Mouse (Mus musculus) forebrain, embryonic 16.5 days (tissue): ENCODE measurements around the gene Pilra. TPM values are rescaled to one million over a fixed set of nuclear protein-coding genes. Genes with fewer than 3 reads are reported as not detected.
"Not testable (repeated sequence)": the region's sequence is repeated elsewhere in the genome, so short reads cannot be mapped to it uniquely, and the experiment has no call there.

ENCODE experiments used
- ATAC-seq: fragments of 200-750 bp; cut with Nextera tagmentation; 2 replicates; pipeline ENCODE4 v1.8.0; 2017; ENCODE audit warnings: mild to moderate bottlenecking, moderate library complexity
- H3K27ac ChIP-seq: fragments of 300-500 bp; sonication (generic); 2 replicates; pipeline ENCODE4 v1.5.1; 2014; ENCODE audit warnings: low read length, control low read depth
- H3K27me3 ChIP-seq: fragments of 300-500 bp; sonication (generic); replicated peaks from 2 replicates; pipeline ENCODE4 v1.6.1; 2014; ENCODE audit warnings: low read length; ENCODE audit not compliant: control insufficient read depth, insufficient read depth
- H3K36me3 ChIP-seq: fragments of 300-500 bp; sonication (generic); 2 replicates; pipeline ENCODE4 v1.6.1; 2014; ENCODE audit not compliant: control insufficient read depth, insufficient read depth
- H3K4me1 ChIP-seq: fragments of 300-500 bp; sonication (generic); replicated peaks from 2 replicates; pipeline ENCODE4 v1.6.1; 2014; ENCODE audit warnings: low read length; ENCODE audit not compliant: control insufficient read depth, insufficient read depth
- H3K4me2 ChIP-seq: fragments of 300-500 bp; sonication (generic); 2 replicates; pipeline ENCODE4 v1.6.1; 2014; ENCODE audit warnings: mild to moderate bottlenecking, low read length, control low read depth
- H3K4me3 ChIP-seq: fragments of 300-500 bp; sonication (generic); replicated peaks from 2 replicates; pipeline ENCODE4 v1.5.1; 2014; ENCODE audit warnings: mild to moderate bottlenecking, low read length, control low read depth
- H3K9ac ChIP-seq: fragments of 300-500 bp; sonication (generic); replicated peaks from 2 replicates; pipeline ENCODE4 v1.6.1; 2014; ENCODE audit warnings: low read depth, low read length, control low read depth
- H3K9me3 ChIP-seq: fragments of 300-500 bp; sonication (generic); 2 replicates; pipeline ENCODE4 v1.6.1; 2016; ENCODE audit warnings: low read length; ENCODE audit not compliant: control insufficient read depth
- WGBS: fragments of 180-500 bp; shearing (Covaris S2); extraction: QIAGEN DNeasy Blood & Tissue Kit; methylation state at CpG from one replicate; pipeline ENCODE4 v1.1.7; 2014; 5-methylcytosine and 5-hydroxymethylcytosine counted together
- polyA plus RNA-seq: library from polyadenylated mRNA; unstranded; fragments of >200 nt; fragmentation: Nextera tagmentation; extraction: Ambion mirVana; gene quantifications from 2 replicates; pipeline ENCODE4 v1.2.1, GENCODE M21; 2015

Gene Pilra
- not detected in 2 replicates for polyA plus RNA-seq

- not testable (repeated sequence) for H3K4me1 ChIP-seq, H3K9me3 ChIP-seq, H3K36me3 ChIP-seq, H3K9ac ChIP-seq, H3K4me3 ChIP-seq, H3K4me2 ChIP-seq, H3K27ac ChIP-seq, H3K27me3 ChIP-seq, ATAC-seq
- 76% methylated on average over 2 of the region's 2 CpGs for WGBS
Measured at GRCm38 (mm10) chr5:137835966-137836520, at the start of gene Pilra. Gene Pilra, minus strand, starts transcription at chr5:137836281.

DNA sequence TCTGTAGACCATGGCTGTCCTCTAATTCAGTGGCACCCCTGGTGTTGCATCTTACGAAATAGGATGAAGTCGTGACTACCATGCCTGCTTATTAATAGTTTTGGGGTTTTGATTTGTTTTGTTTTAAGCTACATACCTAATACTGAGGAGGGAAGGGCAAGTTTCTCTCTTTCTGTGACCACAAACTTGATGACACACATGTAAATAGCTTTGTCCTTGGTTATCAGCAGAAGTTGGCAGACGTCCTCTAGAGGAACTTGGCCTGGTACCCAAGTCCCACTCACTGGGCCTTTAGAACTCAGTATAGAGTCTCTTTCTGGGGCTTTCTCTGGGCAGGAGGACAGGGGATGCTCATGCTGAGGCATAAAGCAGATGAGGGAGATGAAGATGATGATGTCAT lies 47.3 kb upstream of the Pilra start:
- H3K4me2 ChIP-seq: no peak overlapping the region
- H3K4me3 ChIP-seq: no peak overlapping the region
- no peaks in the 10 kb centered on the region; the same call in 1 of the 2 replicates for H3K27me3 ChIP-seq
- H3K4me1 ChIP-seq: no peaks in the 10 kb centered on the region
- no peaks in the 10 kb centered on the region for H3K36me3 ChIP-seq
- no peak overlapping the region for H3K9ac ChIP-seq
- WGBS: 94% methylated on average over 3 of the region's 3 CpGs
- H3K27ac ChIP-seq: no peak overlapping the region
- no peaks in the 10 kb centered on the region for H3K9me3 ChIP-seq
- no peak for ATAC-seq

DNA sequence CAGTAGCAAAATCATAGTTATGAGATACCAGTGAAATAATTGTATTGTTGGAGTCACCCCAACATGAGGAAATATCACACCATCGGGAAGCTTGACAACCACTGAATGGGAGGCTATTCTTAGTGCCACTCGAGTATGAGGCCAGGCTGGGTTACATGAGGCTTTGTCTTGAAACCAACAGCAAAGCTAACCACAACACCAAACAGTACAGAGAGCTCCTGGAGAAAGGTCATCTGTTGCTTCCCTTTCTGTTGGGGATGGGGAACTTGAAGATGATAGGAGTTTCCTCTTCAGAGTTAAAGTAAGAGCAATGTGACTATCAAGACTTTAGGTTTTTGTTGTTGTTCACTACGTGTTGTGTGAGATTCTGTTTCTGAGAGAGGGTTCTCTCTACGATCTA lies 46.8 kb upstream of the Pilra start:
- WGBS: 79% methylated on average over 4 of the region's 4 CpGs
- H3K9me3 ChIP-seq: no peaks in the 10 kb centered on the region

GRCm38 (mm10) chr5:137877860-137878259 lies 41.8 kb upstream of the Pilra start:
- H3K27ac ChIP-seq: no peak overlapping the region
- H3K9ac ChIP-seq: no peak overlapping the region
- H3K9me3 ChIP-seq: no peaks in the 10 kb centered on the region
- H3K36me3 ChIP-seq: no peaks in the 10 kb centered on the region
- no peak overlapping the region for H3K4me2 ChIP-seq
- H3K4me3 ChIP-seq: no peak overlapping the region
- ATAC-seq: no peak
- WGBS: 54% methylated on average over 2 of the region's 2 CpGs
- no peaks in the 10 kb centered on the region for H3K4me1 ChIP-seq
- H3K27me3 ChIP-seq: no peaks in the 10 kb centered on the region

More for the DNA sequence above, 46.8 kb upstream of the Pilra start:
- H3K4me3 ChIP-seq: no peak overlapping the region
- H3K36me3 ChIP-seq: no peaks in the 10 kb centered on the region
- H3K4me1 ChIP-seq: no peaks in the 10 kb centered on the region
- no peak for ATAC-seq
- H3K4me2 ChIP-seq: no peak overlapping the region
- H3K9ac ChIP-seq: no peak overlapping the region
- no peaks in the 10 kb centered on the region for H3K27me3 ChIP-seq
- H3K27ac ChIP-seq: no peak overlapping the region

DNA sequence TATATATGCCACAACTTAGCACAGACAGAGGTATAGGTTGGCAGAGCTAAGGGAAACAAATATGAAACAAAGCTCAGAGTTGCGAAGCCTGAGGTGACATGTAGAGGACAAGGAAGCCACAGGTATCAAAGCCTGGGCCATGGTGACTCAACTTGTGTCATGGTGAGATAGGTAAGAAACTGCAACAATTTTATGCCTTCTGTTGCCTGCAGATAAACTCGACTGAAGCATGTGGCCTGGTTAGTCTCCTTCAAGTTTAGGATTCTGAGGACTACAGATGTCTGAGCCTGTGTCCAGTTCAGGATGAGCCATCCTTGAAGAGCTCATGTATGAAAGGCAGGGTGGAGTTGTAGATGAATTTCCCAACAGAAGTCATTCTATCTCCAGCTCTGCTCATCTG lies 39.0 kb upstream of the Pilra start:
- Histone ChIP-seq H3K4me1 (no peaks in the 10 kb centered on the region), H3K27ac (no peak overlapping the region), H3K9me3 (no peaks in the 10 kb centered on the region), H3K36me3 (no peaks in the 10 kb centered on the region), H3K4me2 (no peak overlapping the region), H3K27me3 (no peaks in the 10 kb centered on the region), H3K9ac (no peak overlapping the region), H3K4me3 (no peak overlapping the region)
- ATAC-seq: no peak
- 82% methylated on average over 2 of the region's 2 CpGs for WGBS

DNA sequence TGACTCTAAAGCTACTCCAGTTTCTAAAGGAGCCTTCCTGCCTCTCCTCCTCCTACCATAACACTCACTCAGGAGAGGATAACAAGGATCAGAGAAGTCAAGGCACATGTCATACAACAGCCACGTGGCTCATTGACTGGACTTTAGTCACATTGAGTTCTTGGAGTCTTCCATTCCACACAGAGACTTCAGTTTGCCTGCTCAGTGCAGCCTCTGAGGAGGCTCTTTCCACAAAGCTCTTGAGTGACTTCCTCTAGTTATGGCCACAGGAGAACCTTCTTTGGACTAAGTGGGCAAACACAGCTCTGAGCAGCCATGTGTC lies 36.3 kb upstream of the Pilra start:
- WGBS: 25% methylated on average over 1 of the region's 1 CpGs
- not testable (repeated sequence) for H3K36me3 ChIP-seq, H3K4me3 ChIP-seq, H3K9ac ChIP-seq, H3K4me1 ChIP-seq, H3K4me2 ChIP-seq, H3K27me3 ChIP-seq, H3K27ac ChIP-seq, H3K9me3 ChIP-seq, ATAC-seq

DNA sequence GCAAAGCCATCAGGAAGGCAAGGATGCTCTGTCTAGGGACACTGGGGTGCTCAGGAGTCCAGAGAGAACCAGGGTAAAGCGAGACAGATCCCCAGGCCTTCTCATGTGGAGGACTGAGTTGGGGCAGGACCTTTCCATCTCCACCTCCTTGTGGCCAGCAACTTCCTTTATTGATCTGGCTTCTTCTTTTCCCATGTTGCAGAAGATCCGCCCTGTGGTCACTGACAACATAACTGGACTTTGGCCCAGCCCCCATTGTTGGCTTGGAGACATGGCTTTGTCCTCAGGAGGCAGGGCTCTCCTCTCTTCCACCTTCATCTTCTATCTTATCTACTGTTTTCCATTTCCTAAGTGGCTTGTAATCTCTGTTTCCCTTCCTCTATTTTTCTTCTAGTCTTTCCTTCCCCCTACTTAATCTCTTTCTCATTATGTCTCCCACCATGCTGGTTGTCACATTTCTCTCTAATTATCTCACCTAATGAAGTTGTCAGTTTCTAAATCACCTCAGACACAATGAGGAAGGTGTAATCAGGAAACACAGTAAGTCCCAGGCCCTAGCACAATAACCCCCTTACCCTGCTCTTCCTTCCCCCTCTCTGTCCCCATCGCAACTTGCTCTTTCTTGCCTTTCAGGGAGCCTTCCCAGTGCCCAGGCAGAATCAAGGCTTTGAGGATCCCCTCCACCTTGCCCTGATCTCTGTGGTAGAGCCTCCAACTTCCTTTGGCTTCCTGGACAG lies 35.7 kb upstream of the Pilra start, which contains the start of gene Pilrb2:
Gene Pilrb2, minus strand, starts transcription at position 172 of the 737 bp plus-strand sequence.
- not testable (repeated sequence) for H3K9me3 ChIP-seq, H3K4me1 ChIP-seq, ATAC-seq, H3K4me2 ChIP-seq, H3K27ac ChIP-seq, H3K27me3 ChIP-seq, H3K9ac ChIP-seq, H3K36me3 ChIP-seq, H3K4me3 ChIP-seq
- WGBS: 60% methylated on average over 2 of the region's 3 CpGs

GRCm38 (mm10) chr5:137868600-137868999 lies 32.5 kb upstream of the Pilra start:
- WGBS: 80% methylated on average over 2 of the region's 2 CpGs
- not testable (repeated sequence) for H3K4me2 ChIP-seq, H3K27me3 ChIP-seq, ATAC-seq, H3K9ac ChIP-seq, H3K27ac ChIP-seq, H3K4me1 ChIP-seq, H3K4me3 ChIP-seq, H3K9me3 ChIP-seq, H3K36me3 ChIP-seq

DNA sequence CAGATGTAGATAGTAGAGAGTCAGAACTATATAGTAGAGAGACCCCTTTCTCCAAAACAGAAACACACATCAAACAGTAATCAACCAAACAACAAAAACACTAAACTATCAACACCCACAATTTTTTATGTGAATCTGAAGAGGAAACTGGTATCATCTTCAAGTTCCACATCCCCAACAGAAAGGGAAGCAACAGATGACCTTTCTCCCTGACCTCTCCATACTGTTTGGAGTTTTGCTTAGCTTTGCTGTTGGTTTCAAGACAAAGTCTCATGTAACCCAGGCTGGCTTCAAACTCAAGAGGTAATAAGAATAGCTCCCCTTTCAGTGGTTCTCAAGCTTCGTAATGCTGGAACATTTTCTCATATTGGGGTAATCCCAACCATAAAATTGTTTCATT lies 27.9 kb upstream of the Pilra start:
- H3K4me3 ChIP-seq, H3K27ac ChIP-seq, H3K4me1 ChIP-seq, H3K9ac ChIP-seq, H3K27me3 ChIP-seq, H3K9me3 ChIP-seq, ATAC-seq, H3K36me3 ChIP-seq, H3K4me2 ChIP-seq: not testable (repeated sequence)
- 79% methylated on average over 1 of the region's 1 CpGs for WGBS
